ENCODE assay signal across 8 mouse cellular contexts in genomic region chr9:96758749-96759597, GRCm38 (mm10). TPM values are rescaled to one million over a fixed set of nuclear protein-coding genes. Genes with fewer than 3 reads are reported as not detected.
A peak's percentile ranks its signal among the peaks of the same experiment; 100 is the strongest.
DNase-seq lines count a peak whose midpoint lies in the region; ATAC-seq and TF ChIP-seq lines count a peak whose summit lies in the region.

No protein-coding gene starts in this region.

- H3K9ac ChIP-seq in hindbrain, embryonic 12.5 days: peak overlapping the region; percentile 40; the same call in 1 of the 2 replicates
- H3K9ac ChIP-seq in lung, postnatal 0 days (replicated peaks; ENCODE audit: low read depth): no peak overlapping the region

- no peaks in the 10 kb centered on the region for H3K4me1 ChIP-seq in hindbrain, embryonic 12.5 days
- H3K4me1 ChIP-seq in lung, postnatal 0 days (ENCODE audit: insufficient read depth, low read depth, low read length): no peaks in the 10 kb centered on the region

- WGBS in hindbrain, embryonic 12.5 days: 15% methylated on average over 22 of the region's 22 CpGs
- WGBS in lung, postnatal 0 days: 7% methylated on average over 22 of the region's 22 CpGs

- H3K36me3 ChIP-seq in hindbrain, embryonic 12.5 days: no peaks in the 10 kb centered on the region
- H3K36me3 ChIP-seq in lung, postnatal 0 days (ENCODE audit: insufficient read depth, low read length): no peaks in the 10 kb centered on the region

- peak overlapping the region; percentile 30 for H3K4me3 ChIP-seq in hindbrain, embryonic 12.5 days
- no peak overlapping the region for H3K4me3 ChIP-seq in lung, postnatal 0 days (ENCODE audit: low read depth, low read length)

- H3K27ac ChIP-seq in hindbrain, embryonic 12.5 days: no peak overlapping the region
- peak overlapping the region; percentile 51 for H3K27ac ChIP-seq in lung, postnatal 0 days (ENCODE audit: low read length)

- peak; percentile 97 for TF ChIP-seq EP300 in lung, postnatal 0 days (IDR thresholded peaks at IDR 0.05)

- ATAC-seq in Patski: peak; percentile 73
- ATAC-seq in hindbrain, embryonic 12.5 days (ENCODE audit: low FRiP score): peak; percentile 95
- peak; percentile 94 for ATAC-seq in lung, postnatal 0 days

- H3K4me2 ChIP-seq in hindbrain, embryonic 12.5 days (replicated peaks): peak overlapping the region; percentile 52
- H3K4me2 ChIP-seq in lung, postnatal 0 days (replicated peaks; ENCODE audit: low read depth, low read length): peak overlapping the region; percentile 48

- no peaks in the 10 kb centered on the region for H3K27me3 ChIP-seq in Patski
- H3K27me3 ChIP-seq in hindbrain, embryonic 12.5 days: no peaks in the 10 kb centered on the region
- H3K27me3 ChIP-seq in lung, postnatal 0 days (replicated peaks; ENCODE audit: insufficient read depth, low read length): no peaks in the 10 kb centered on the region

- peak; percentile 51 for DNase-seq in Patski (ENCODE audit: low read depth, low spot score)
- peak; percentile 87 for DNase-seq in cerebellum, adult 9-11 months
- DNase-seq in frontal cortex, adult 2 months (ENCODE audit: extremely low spot score in 1 of 2, low spot score in 1 of 2): peak; percentile 57 to 88
- DNase-seq in layer of hippocampus, postnatal 10 days (ENCODE audit: low spot score in 2 of 2): peak; percentile 64 to 75
- DNase-seq in lung, postnatal 0 days (ENCODE audit: low spot score): peak; percentile 97
- DNase-seq in ovary, postnatal 36 days (ENCODE audit: low spot score): peak; percentile 50
- peak; percentile 72 for DNase-seq in thymus, postnatal 25 days

- peak; percentile 75 for TF ChIP-seq CTCF in Patski (IDR thresholded peaks at IDR 0.05)
- TF ChIP-seq CTCF in lung, postnatal 0 days (IDR thresholded peaks at IDR 0.05): peak; percentile 94

- in situ Hi-C loops in Patski (cut with MboI; ENCODE audit: low pct_unique_long_range_greater_than_20kb): no loop called here

- no peaks in the 10 kb centered on the region for H3K9me3 ChIP-seq in hindbrain, embryonic 12.5 days (replicated peaks)
- no peaks in the 10 kb centered on the region for H3K9me3 ChIP-seq in lung, postnatal 0 days (ENCODE audit: low read length)

- POLR2A ChIA-PET in Patski (lab: Charles Lee): no interaction called here

- CTCF ChIA-PET in Patski (lab: Charles Lee): interaction anchor here (1.1 kb wide), 2 partner anchors 38 to 106 kb away, joined by 3 read pairs; no protein-coding TSS in a partner anchor

RNA-seq across cellular contexts. Expression of gene Zbtb38, which starts 6.3 kb away (rescaled TPM):
- 59.2 TPM for polyA plus RNA-seq in Patski (2021)
- 19.0 and 20.5 TPM in 2 replicates for polyA plus RNA-seq in frontal cortex, adult 2 months (2012; rRNA removed)
- 18.0 and 20.0 TPM in 2 replicates for polyA plus RNA-seq in hindbrain, embryonic 12.5 days (2016; fragmentation: Nextera tagmentation; extraction: Ambion mirVana)
- 10 to 100 TPM; 42.3 to 45.2 TPM for total RNA-seq in layer of hippocampus, postnatal 10 days (2021)
- polyA plus RNA-seq in lung, postnatal 0 days (2015; fragmentation: Nextera tagmentation; extraction: Ambion mirVana): 31.8 and 32.5 TPM in 2 replicates
